Mouse (Mus musculus) midbrain, embryonic 16.5 days (tissue): Measurements from ENCODE around the gene Ctsf. TPM values are rescaled to one million over a fixed set of nuclear protein-coding genes. Genes with fewer than 3 reads are reported as not detected.

Source experiments
- ATAC-seq: fragments of 200-750 bp; cut with Nextera tagmentation; 2 replicates; pipeline ENCODE4 v1.8.0; 2017; ENCODE audit warnings: moderate TSS enrichment
- H3K27ac ChIP-seq: fragments of 300-500 bp; sonication (generic); 2 replicates; pipeline ENCODE4 v1.5.1; 2014; ENCODE audit warnings: mild to moderate bottlenecking, low read length, mixed read lengths
- H3K27me3 ChIP-seq: fragments of 300-500 bp; sonication (generic); 2 replicates; pipeline ENCODE4 v1.6.1; 2014; ENCODE audit warnings: low read depth, low read length, mixed read lengths; ENCODE audit not compliant: control insufficient read depth, insufficient read depth
- H3K36me3 ChIP-seq: fragments of 300-500 bp; sonication (generic); 2 replicates; pipeline ENCODE4 v1.6.1; 2014; ENCODE audit warnings: mild to moderate bottlenecking, low read length, moderate library complexity, mixed read lengths; ENCODE audit not compliant: control insufficient read depth, insufficient read depth
- H3K4me1 ChIP-seq: fragments of 300-500 bp; sonication (generic); 2 replicates; pipeline ENCODE4 v1.6.1; 2014; ENCODE audit warnings: mild to moderate bottlenecking, low read length, mixed read lengths; ENCODE audit not compliant: control insufficient read depth, insufficient read depth
- H3K4me2 ChIP-seq: fragments of 300-500 bp; sonication (generic); 2 replicates; pipeline ENCODE4 v1.6.1; 2014; ENCODE audit warnings: mild to moderate bottlenecking, low read length, mixed read lengths
- H3K4me3 ChIP-seq: fragments of 300-500 bp; sonication (generic); 2 replicates; pipeline ENCODE4 v1.5.1; 2014; ENCODE audit warnings: low read depth, mild to moderate bottlenecking, low read length, moderate library complexity, mixed read lengths
- H3K9ac ChIP-seq: fragments of 300-500 bp; sonication (generic); 2 replicates; pipeline ENCODE4 v1.6.1; 2014; ENCODE audit warnings: low read depth, low read length, mixed read lengths
- H3K9me3 ChIP-seq: fragments of 300-500 bp; sonication (generic); replicated peaks from 2 replicates; pipeline ENCODE4 v1.6.1; 2014; ENCODE audit warnings: mild to moderate bottlenecking, low read length, mixed read lengths; ENCODE audit not compliant: control insufficient read depth, poor library complexity, severe bottlenecking
- WGBS: fragments of 180-500 bp; shearing (Covaris S2); extraction: QIAGEN DNeasy Blood & Tissue Kit; methylation state at CpG from one replicate; pipeline ENCODE4 v1.1.7; 2014; 5-methylcytosine and 5-hydroxymethylcytosine counted together
- polyA plus RNA-seq: library from polyadenylated mRNA; unstranded; fragments of >200 nt; fragmentation: Nextera tagmentation; extraction: Ambion mirVana; gene quantifications from 2 replicates; pipeline ENCODE4 v1.2.1, GENCODE M21; 2015

Ctsf gene
- polyA plus RNA-seq, 1 experiment from 2014 or later, result 85.8 TPM

- no peak overlapping the region for H3K9ac ChIP-seq
- no peaks in the 10 kb centered on the region for H3K9me3 ChIP-seq
- WGBS, result 55% methylated on average over 21 of the region's 21 CpGs
- H3K36me3 ChIP-seq, result peaks cover 22% of the 10 kb centered on the region
- H3K27me3 ChIP-seq, result no peaks in the 10 kb centered on the region
- no peaks in the 10 kb centered on the region for H3K4me1 ChIP-seq
- no peak for ATAC-seq
- no peak overlapping the region for H3K27ac ChIP-seq
- no peak overlapping the region for H3K4me3 ChIP-seq
- no peak overlapping the region for H3K4me2 ChIP-seq
Measured at GRCm38 (mm10) chr19:4896780-4897520, 42.0 kb downstream of the Ctsf start.

- Histone ChIP-seq H3K4me1 (no peaks in the 10 kb centered on the region), H3K4me3 (no peak overlapping the region), H3K4me2 (no peak overlapping the region), H3K27ac (no peak overlapping the region), H3K9ac (no peak overlapping the region), H3K9me3 (no peaks in the 10 kb centered on the region), H3K36me3 (peaks cover 20% of the 10 kb centered on the region), H3K27me3 (no peaks in the 10 kb centered on the region)
- WGBS, result 90% methylated on average over 9 of the region's 9 CpGs
- no peak for ATAC-seq
Measured at GRCm38 (mm10) chr19:4898972-4899371, 44.0 kb downstream of the Ctsf start.

- H3K27ac ChIP-seq, result no peak overlapping the region
- H3K9me3 ChIP-seq, result no peaks in the 10 kb centered on the region
- no peaks in the 10 kb centered on the region for H3K27me3 ChIP-seq
- H3K9ac ChIP-seq, result no peak overlapping the region
- H3K4me3 ChIP-seq, result no peak overlapping the region
- no peak for ATAC-seq
- peaks cover 20% of the 10 kb centered on the region for H3K36me3 ChIP-seq
- no peaks in the 10 kb centered on the region for H3K4me1 ChIP-seq
- WGBS, result 92% methylated on average over 3 of the region's 3 CpGs
- no peak overlapping the region for H3K4me2 ChIP-seq
Measured at GRCm38 (mm10) chr19:4899888-4900287, 45.0 kb downstream of the Ctsf start.

DNA sequence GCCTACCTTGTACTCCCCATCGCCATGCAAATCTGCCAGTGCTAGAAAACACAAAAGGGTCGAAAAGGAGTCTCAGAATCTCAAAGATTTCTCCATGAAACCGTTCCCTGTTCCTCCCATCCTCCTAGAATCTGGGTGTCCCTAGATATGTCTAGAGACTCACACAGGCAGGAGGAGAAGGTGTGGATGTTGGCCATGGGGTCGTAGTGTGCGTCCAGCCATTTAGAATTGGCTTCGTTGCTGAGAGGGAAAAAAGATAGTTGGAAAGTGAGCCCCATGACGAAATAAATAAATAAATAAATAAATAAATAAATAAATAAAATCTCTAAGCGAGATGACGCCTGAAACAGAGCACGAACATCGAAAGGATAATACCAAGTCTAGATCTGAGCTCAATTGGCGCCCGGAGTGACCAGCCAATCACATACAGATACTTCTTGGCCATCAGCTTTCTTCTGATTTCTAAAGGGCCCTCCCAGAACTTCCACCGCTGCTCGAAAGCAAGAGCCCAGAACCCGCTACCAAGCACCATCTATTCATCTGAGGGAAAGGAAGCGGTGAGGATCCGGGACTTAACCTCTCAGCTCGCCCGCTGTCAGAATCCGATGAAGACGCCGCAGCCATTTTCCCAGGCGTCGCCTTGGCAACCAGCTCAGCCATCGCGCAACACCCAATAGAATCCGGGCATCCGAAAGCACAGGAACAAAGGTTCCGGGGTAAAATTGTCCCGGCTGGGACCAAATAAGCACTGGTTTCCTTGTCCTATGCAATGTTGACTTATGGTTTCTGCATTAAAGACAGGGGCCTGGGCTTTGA, 51.3 kb downstream of the Ctsf start, which contains the start of gene Bbs1:
Gene Bbs1 (minus strand): TSS at position 650 of the 816 bp plus-strand sequence.
- H3K4me3 ChIP-seq, result peak within 1 kb of the TSS; percentile 76
- ATAC-seq, result peak; percentile 69
- 6% methylated on average over 31 of the region's 31 CpGs for WGBS
- H3K4me2 ChIP-seq, result peak within 1 kb of the TSS; percentile 92
- peaks cover 26% of the 10 kb centered on the region for H3K36me3 ChIP-seq
- H3K4me1 ChIP-seq, result peaks cover 12% of the 10 kb centered on the region
- H3K9me3 ChIP-seq, result no peaks in the 10 kb centered on the region
- peak within 1 kb of the TSS; percentile 88 for H3K27ac ChIP-seq
- no peaks in the 10 kb centered on the region for H3K27me3 ChIP-seq
- H3K9ac ChIP-seq, result peak within 1 kb of the TSS; percentile 68

DNA sequence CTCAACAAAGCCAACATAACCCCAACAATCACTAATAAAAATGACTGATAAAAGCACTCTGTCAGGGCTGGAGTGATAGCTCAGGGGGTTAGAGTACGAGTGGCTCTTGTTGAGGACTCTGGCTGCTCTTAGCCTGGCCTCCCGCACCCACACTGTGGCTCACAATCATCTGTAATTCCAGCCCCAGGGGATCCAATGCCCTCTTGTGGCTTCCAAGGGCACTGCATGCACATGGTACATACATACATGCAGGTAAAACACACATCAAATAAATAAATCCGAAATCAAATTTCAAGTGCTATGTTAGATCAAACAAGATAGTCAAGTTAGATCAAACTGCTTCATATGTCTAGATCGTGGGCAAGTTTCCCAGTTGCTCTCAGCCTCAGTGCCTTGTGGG, 53.2 kb downstream of the Ctsf start:
- H3K4me2 ChIP-seq, result no peak overlapping the region
- H3K4me1 ChIP-seq, result peaks cover 12% of the 10 kb centered on the region
- no peak for ATAC-seq
- H3K9me3 ChIP-seq, result no peaks in the 10 kb centered on the region
- H3K27ac ChIP-seq, result no peak overlapping the region
- H3K9ac ChIP-seq, result no peak overlapping the region
- no peaks in the 10 kb centered on the region for H3K27me3 ChIP-seq
- 84% methylated on average over 4 of the region's 4 CpGs for WGBS
- no peak overlapping the region for H3K4me3 ChIP-seq
- H3K36me3 ChIP-seq, result peaks cover 29% of the 10 kb centered on the region

DNA sequence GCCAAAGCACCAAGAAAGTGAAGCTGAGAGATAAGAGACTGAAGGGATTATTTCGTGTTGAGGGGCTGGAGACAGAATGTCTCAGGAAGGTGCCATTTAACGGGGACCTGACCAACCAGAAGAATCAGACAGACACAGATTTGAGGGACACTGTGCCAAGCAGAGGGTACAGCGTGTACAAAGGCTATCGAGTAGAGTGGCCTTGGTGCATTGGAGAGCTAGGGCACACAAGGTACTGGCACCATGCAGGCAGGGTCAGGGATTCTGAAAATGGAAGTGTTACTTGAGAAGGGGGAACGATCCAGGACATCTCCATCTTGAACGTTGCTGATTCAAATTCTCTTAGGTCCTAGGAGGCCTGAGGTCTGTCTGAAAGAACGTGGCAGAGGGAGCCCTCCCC, 54.4 kb downstream of the Ctsf start:
- Histone ChIP-seq H3K27ac (no peak overlapping the region), H3K9me3 (no peaks in the 10 kb centered on the region), H3K4me3 (no peak overlapping the region), H3K4me2 (no peak overlapping the region), H3K9ac (no peak overlapping the region), H3K36me3 (peaks cover 36% of the 10 kb centered on the region), H3K27me3 (no peaks in the 10 kb centered on the region), H3K4me1 (peaks cover 12% of the 10 kb centered on the region)
- ATAC-seq, result no peak
- WGBS, result 90% methylated on average over 7 of the region's 7 CpGs

Other genes starting within 250 kb of the Ctsf start
- gene Lrfn4, start 239.5 kb upstream of the Ctsf start, polyA plus RNA-seq, result 10.4 and 11.3 TPM in 2 replicates
- gene Rce1, start 229.5 kb upstream of the Ctsf start, polyA plus RNA-seq, result 51.4 and 52.4 TPM in 2 replicates
- 5.4 and 6.6 TPM in 2 replicates for gene Gm960, start 156.5 kb upstream of the Ctsf start, polyA plus RNA-seq
- 32.2 and 32.4 TPM in 2 replicates for gene Sptbn2, start 144.0 kb upstream of the Ctsf start, polyA plus RNA-seq
- gene Rbm4b, start 98.6 kb upstream of the Ctsf start, polyA plus RNA-seq, result 149 and 164 TPM in 2 replicates
- gene Rbm4, start 61.2 kb upstream of the Ctsf start, polyA plus RNA-seq, result 78.8 and 87.2 TPM in 2 replicates
- gene Gm21992, start 43.5 kb upstream of the Ctsf start, polyA plus RNA-seq, result 19.0 and 21.2 TPM in 2 replicates
- gene Rbm14, start 43.5 kb upstream of the Ctsf start, polyA plus RNA-seq, result 60.3 and 67.8 TPM in 2 replicates
- 33.3 and 42.5 TPM in 2 replicates for gene Ccs, start 15.8 kb upstream of the Ctsf start, polyA plus RNA-seq
- 0.77 and 0.99 TPM in 2 replicates for gene Ccdc87, start 15.8 kb upstream of the Ctsf start, polyA plus RNA-seq
- gene Actn3, start 22.8 kb downstream of the Ctsf start, polyA plus RNA-seq, result 1.9 and 2.4 TPM in 2 replicates
- gene Zdhhc24, start 23.5 kb downstream of the Ctsf start, polyA plus RNA-seq, result 22.7 and 26.1 TPM in 2 replicates
- gene Bbs1, start 51.5 kb downstream of the Ctsf start, polyA plus RNA-seq, result 9.6 and 9.7 TPM in 2 replicates
- gene Dpp3, start 73.2 kb downstream of the Ctsf start, polyA plus RNA-seq, result 108 and 109 TPM in 2 replicates
- gene Peli3, start 88.0 kb downstream of the Ctsf start, polyA plus RNA-seq, result 11.3 and 17.0 TPM in 2 replicates
- gene Mrpl11, start 107.0 kb downstream of the Ctsf start, polyA plus RNA-seq, result 101 and 107 TPM in 2 replicates
- gene Npas4, start 135.2 kb downstream of the Ctsf start, polyA plus RNA-seq, result 0.58 and 0.82 TPM in 2 replicates
- 12.1 and 16.0 TPM in 2 replicates for gene Slc29a2, start 168.7 kb downstream of the Ctsf start, polyA plus RNA-seq
- gene B4gat1, start 183.7 kb downstream of the Ctsf start, polyA plus RNA-seq, result 82.9 and 102 TPM in 2 replicates
- gene AC124502.3, start 183.8 kb downstream of the Ctsf start, polyA plus RNA-seq, result 2.9 and 4.2 TPM in 2 replicates
- gene Brms1, start 186.2 kb downstream of the Ctsf start, polyA plus RNA-seq, result 26.8 and 36.2 TPM in 2 replicates
- gene Rin1, start 195.4 kb downstream of the Ctsf start, polyA plus RNA-seq, result 1.5 and 1.8 TPM in 2 replicates
- gene Cd248, start 212.9 kb downstream of the Ctsf start, polyA plus RNA-seq, result 16.0 and 16.5 TPM in 2 replicates
- gene Tmem151a, start 230.4 kb downstream of the Ctsf start, polyA plus RNA-seq, result 22.7 and 31.9 TPM in 2 replicates
- 39.8 and 46.6 TPM in 2 replicates for gene Yif1a, start 233.4 kb downstream of the Ctsf start, polyA plus RNA-seq
- 430 and 432 TPM in 2 replicates for gene Cnih2, start 243.4 kb downstream of the Ctsf start, polyA plus RNA-seq